Mouse (Mus musculus) CH12.LX (cell line): Measurements from ENCODE around the gene Unc5cl. TPM values are rescaled to one million over a fixed set of nuclear protein-coding genes. Genes with fewer than 3 reads are reported as not detected.

Experiments
- DNase-seq: peaks from one replicate; pipeline ENCODE4 v3.0.0-alpha.2; 2013; ENCODE audit errors: extremely low read depth
- H3K27ac ChIP-seq: 2 replicates; pipeline ENCODE4 v1.5.1; 2012; ENCODE audit warnings: low read depth, mild to moderate bottlenecking, control low read depth, moderate library complexity; ENCODE audit not compliant: insufficient read depth
- H3K27me3 ChIP-seq: replicated peaks from 2 replicates; pipeline ENCODE3; 2012; ENCODE audit warnings: inconsistent platforms
- H3K36me3 ChIP-seq, 2 experiments: replicated peaks in 1 of 2; 2 replicates each; pipeline versions ENCODE3 to v1.6.1; 2012; ENCODE audit warnings: inconsistent platforms in 1 of 2, low read length in 1 of 2, mild to moderate bottlenecking in 1 of 2, mixed read lengths in 1 of 2, moderate library complexity in 1 of 2; ENCODE audit not compliant: control insufficient read depth in 1 of 2, insufficient read depth in 1 of 2
- H3K4me1 ChIP-seq, 2 experiments: 2 replicates each; pipeline ENCODE4 v1.6.1; 2012; ENCODE audit warnings: inconsistent platforms in 1 of 2, moderate library complexity in 1 of 2; ENCODE audit not compliant: insufficient read depth in 2 of 2, control insufficient read depth in 1 of 2
- H3K4me2 ChIP-seq: 2 replicates; pipeline ENCODE4 v1.6.1; 2012; ENCODE audit warnings: low read depth, mild to moderate bottlenecking, control low read depth; ENCODE audit not compliant: poor library complexity, insufficient read depth, severe bottlenecking
- H3K4me3 ChIP-seq, 3 experiments: fragments of 150-350 bp in 1 of 3; sonication (generic) in 1 of 3; replicated peaks in 1 of 3; 2 replicates each; pipeline versions ENCODE3 to v1.5.1; 2011 to 2012; ENCODE audit warnings: low read depth in 2 of 3, low read length in 2 of 3, mild to moderate bottlenecking in 2 of 3, moderate library complexity in 2 of 3, control low read depth in 1 of 3, improper control_type of control experiment in 1 of 3, inconsistent platforms in 1 of 3, mixed read lengths in 1 of 3; ENCODE audit not compliant: poor library complexity in 1 of 3
- H3K79me2 ChIP-seq: replicated peaks from 2 replicates; pipeline ENCODE4 v1.6.1; 2012; ENCODE audit warnings: mild to moderate bottlenecking, moderate library complexity; ENCODE audit not compliant: control insufficient read depth, poor library complexity, insufficient read depth, severe bottlenecking; ENCODE audit errors: extremely low read depth
- H3K9ac ChIP-seq: 2 replicates; pipeline ENCODE4 v1.6.1; 2012; ENCODE audit warnings: low read depth, mild to moderate bottlenecking, control low read depth, moderate library complexity; ENCODE audit not compliant: insufficient read depth
- H3K9me3 ChIP-seq: replicated peaks from 2 replicates; pipeline ENCODE3; 2012; ENCODE audit warnings: low read length, inconsistent platforms, mixed read lengths
- CHD1 ChIP-seq: IDR thresholded peaks from 2 replicates; pipeline ENCODE4 v1.6.1; 2012; ENCODE audit warnings: low read depth, low read length, improper control_type of control experiment, inconsistent platforms
- ELF1 ChIP-seq: IDR thresholded peaks from 2 replicates; pipeline ENCODE4 v1.6.1; 2014; ENCODE audit warnings: low read depth, mild to moderate bottlenecking, inconsistent platforms, low read length, improper control_type of control experiment
- GABPA ChIP-seq: IDR thresholded peaks from 2 replicates; pipeline ENCODE4 v1.6.1; 2012; ENCODE audit warnings: low read depth, low read length, improper control_type of control experiment, inconsistent platforms; ENCODE audit not compliant: insufficient replicate concordance
- JUN ChIP-seq: IDR thresholded peaks from 2 replicates; pipeline ENCODE4 v1.6.1; 2011; ENCODE audit warnings: low read depth, mild to moderate bottlenecking, low read length, improper control_type of control experiment, moderate library complexity; ENCODE audit not compliant: insufficient read depth
- KAT2A ChIP-seq: IDR thresholded peaks from 2 replicates; pipeline ENCODE4 v1.6.1; 2012; ENCODE audit warnings: low read length, improper control_type of control experiment, inconsistent platforms; ENCODE audit not compliant: insufficient replicate concordance
- MAZ ChIP-seq: IDR thresholded peaks from 2 replicates; pipeline ENCODE4 v1.6.1; 2012; ENCODE audit warnings: low read depth, mild to moderate bottlenecking, inconsistent platforms, low read length, improper control_type of control experiment, moderate library complexity
- MYC ChIP-seq: IDR thresholded peaks from 2 replicates; pipeline ENCODE4 v1.6.1; 2011; ENCODE audit warnings: low read depth, mild to moderate bottlenecking, improper control_type of control experiment, low read length
- NELFE ChIP-seq: IDR thresholded peaks from 2 replicates; pipeline ENCODE4 v1.6.1; 2011; ENCODE audit warnings: low read depth, low read length, improper control_type of control experiment
- POLR2A ChIP-seq: IDR thresholded peaks from 2 replicates; pipeline ENCODE4 v1.6.1; 2011; ENCODE audit warnings: low read depth, mild to moderate bottlenecking, improper control_type of control experiment, low read length
- POLR2AphosphoS2 ChIP-seq: IDR thresholded peaks from 2 replicates; pipeline ENCODE4 v1.6.1; 2011; ENCODE audit warnings: low read depth, low read length, improper control_type of control experiment
- RCOR1 ChIP-seq: conservative IDR thresholded peaks from 2 replicates; pipeline ENCODE4 v1.6.1; 2012; ENCODE audit warnings: low read depth, mild to moderate bottlenecking, inconsistent platforms, low read length, improper control_type of control experiment
- SIN3A ChIP-seq: IDR thresholded peaks from 2 replicates; pipeline ENCODE4 v1.6.1; 2012; ENCODE audit warnings: low read length, improper control_type of control experiment, inconsistent platforms
- SMC3 ChIP-seq: IDR thresholded peaks from 2 replicates; pipeline ENCODE4 v1.6.1; 2011; ENCODE audit warnings: low read depth, low read length, improper control_type of control experiment
- TBP ChIP-seq: conservative IDR thresholded peaks from 2 replicates; pipeline ENCODE4 v1.6.1; 2011; ENCODE audit warnings: low read depth, low read length, improper control_type of control experiment
- UBTF ChIP-seq: IDR thresholded peaks from 2 replicates; pipeline ENCODE4 v1.6.1; 2012; ENCODE audit warnings: low read depth, mild to moderate bottlenecking, inconsistent platforms, low read length, improper control_type of control experiment, moderate library complexity
- ZMIZ1 ChIP-seq: IDR thresholded peaks from 2 replicates; pipeline ENCODE4 v1.6.1; 2012; ENCODE audit warnings: low read depth, mild to moderate bottlenecking, inconsistent platforms, low read length, improper control_type of control experiment
- ZNF384 ChIP-seq: IDR thresholded peaks from 2 replicates; pipeline ENCODE4 v1.6.1; 2012; ENCODE audit warnings: low read depth, low read length, improper control_type of control experiment, inconsistent platforms
- dilution Hi-C: fragments of 300-500 bp; cut with MboI; formaldehyde crosslinking; loops from 2 replicates; pipeline ENCODE4 v1.14.3; 2020; ENCODE audit warnings: low sequenced_read_pairs; ENCODE audit not compliant: extremely low pct_unique_long_range_greater_than_20kb, extremely low pct_ligation_motif_present
- in situ Hi-C: fragments of 300-500 bp; cut with MboI; formaldehyde crosslinking; loops from 3 replicates; pipeline ENCODE4 v1.14.3; 2019; ENCODE audit warnings: low sequenced_read_pairs, low pct_ligation_motif_present, low pct_unique_long_range_greater_than_20kb, mixed read lengths
- polyA plus RNA-seq: library from polyadenylated mRNA; unstranded; fragments of >175 nt; gene quantifications from 2 replicates; pipeline ENCODE4 v1.2.1, GENCODE M21; 2012; ENCODE audit warnings: low read depth; ENCODE audit not compliant: insufficient read length
- total RNA-seq, 2 experiments: library from RNA; depleted of rRNA; stranded (reverse); fragments of 300-350 nt in 1 of 2; fragments of >200 nt in 1 of 2; gene quantifications; 2 replicates each; pipeline ENCODE4 v1.2.3; 2012 to 2014

Unc5cl gene
- total and polyA plus RNA-seq, 3 experiments = 0.09 to 0.21 TPM; not detected in 1

DNA sequence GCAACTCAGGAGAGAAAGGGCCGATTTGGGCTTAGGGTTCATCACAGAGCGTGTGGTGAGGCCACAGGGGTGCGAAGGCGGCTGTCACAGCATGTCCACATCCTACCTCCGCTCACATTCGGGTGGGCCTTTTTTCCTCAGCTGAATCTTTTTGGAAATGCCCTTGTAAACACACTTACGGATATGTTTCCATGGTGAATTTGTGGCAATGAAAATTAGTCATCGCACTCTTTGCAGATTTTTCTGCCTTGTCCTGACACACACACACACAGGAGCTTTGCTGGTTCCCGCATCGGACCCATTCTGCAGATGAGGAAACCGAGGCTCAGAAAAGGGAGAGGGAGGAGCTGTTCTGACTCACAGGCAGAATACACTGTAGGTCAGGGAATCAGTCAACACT, 91.3 kb downstream of the Unc5cl start:
- no peaks in the 10 kb centered on the region for H3K36me3 ChIP-seq
- no peak overlapping the region for H3K4me2 ChIP-seq
- H3K4me3 ChIP-seq = no peak overlapping the region
- H3K27ac ChIP-seq = no peak overlapping the region
- H3K4me1 ChIP-seq = no peaks in the 10 kb centered on the region
- H3K9me3 ChIP-seq = peaks cover 65% of the 10 kb centered on the region
- in situ Hi-C loops = no loop called here
- no peak for DNase-seq
- H3K79me2 ChIP-seq = no peaks in the 10 kb centered on the region
- dilution Hi-C loops = no loop called here
- TF ChIP-seq UBTF (no peak), MAZ (no peak), KAT2A (no peak), ZNF384 (no peak), NELFE (no peak), POLR2AphosphoS2 (no peak), SIN3A (no peak)
- H3K27me3 ChIP-seq = no peaks in the 10 kb centered on the region
- no peak overlapping the region for H3K9ac ChIP-seq

DNA sequence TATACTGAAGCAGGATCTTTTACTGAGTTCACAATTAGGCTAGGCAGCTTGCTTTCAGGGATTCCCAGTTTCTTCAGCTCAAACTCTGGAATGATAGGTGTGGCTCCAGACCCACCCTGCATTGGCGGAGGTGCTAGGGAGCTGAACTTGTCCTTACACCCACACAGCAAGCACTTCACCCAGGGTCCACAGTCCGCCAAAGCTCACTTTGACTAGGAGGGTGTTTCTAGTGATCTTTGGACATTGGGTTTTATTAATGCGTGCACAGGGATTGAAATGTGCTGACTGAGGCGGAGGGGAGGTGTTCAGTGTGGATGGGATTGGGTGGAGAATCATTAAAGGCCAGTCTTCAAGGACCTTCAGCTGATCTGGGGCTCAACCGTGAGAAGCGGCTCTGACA, 93.0 kb downstream of the Unc5cl start:
- in situ Hi-C loops = no loop called here
- Histone ChIP-seq H3K27ac (no peak overlapping the region), H3K9ac (no peak overlapping the region), H3K4me1 (no peaks in the 10 kb centered on the region), H3K9me3 (peaks cover 58% of the 10 kb centered on the region), H3K27me3 (no peaks in the 10 kb centered on the region), H3K79me2 (no peaks in the 10 kb centered on the region), H3K36me3 (no peaks in the 10 kb centered on the region), H3K4me3 (no peak overlapping the region), H3K4me2 (no peak overlapping the region)
- no peak for DNase-seq
- dilution Hi-C loops = no loop called here
- TF ChIP-seq GABPA (no peak), POLR2A (no peak), RCOR1 (no peak), MYC (no peak), UBTF (no peak), JUN (no peak), ZMIZ1 (no peak), CHD1 (no peak), SMC3 (no peak), NELFE (no peak), ELF1 (no peak), TBP (no peak)
